Mouse (Mus musculus) liver, adult 2 months (tissue): ENCODE data around the gene Plekhh3. TPM values are rescaled to one million over a fixed set of nuclear protein-coding genes. Genes with fewer than 3 reads are reported as not detected.

ENCODE experiments used
- DNase-seq: peaks from one replicate; pipeline ENCODE4 v3.0.0-alpha.2; 2011; ENCODE audit warnings: low read depth, low spot score; ENCODE audit errors: extremely low read depth
- H3K27ac ChIP-seq: fragments of 200-500 bp; replicated peaks from 2 replicates; pipeline ENCODE4 v1.5.1; 2012; ENCODE audit warnings: low read depth, mild to moderate bottlenecking, control low read depth, inconsistent platforms, low read length; ENCODE audit not compliant: insufficient read depth
- H3K27me3 ChIP-seq: fragments of 200-500 bp; 2 replicates; pipeline ENCODE4 v1.6.1; 2012; ENCODE audit warnings: mild to moderate bottlenecking, moderate library complexity, low read length, inconsistent platforms; ENCODE audit not compliant: control insufficient read depth, insufficient read depth
- H3K36me3 ChIP-seq: fragments of 200-500 bp; 2 replicates; pipeline ENCODE4 v1.6.1; 2012; ENCODE audit warnings: low read length, inconsistent platforms; ENCODE audit not compliant: control insufficient read depth, insufficient read depth
- H3K4me1 ChIP-seq: fragments of 200-500 bp; 2 replicates; pipeline ENCODE4 v1.6.1; 2011; ENCODE audit warnings: low read length; ENCODE audit not compliant: control insufficient read depth, insufficient read depth
- H3K4me3 ChIP-seq: fragments of 200-500 bp; 2 replicates; pipeline ENCODE4 v1.5.1; 2011; ENCODE audit warnings: low read depth, mild to moderate bottlenecking, control low read depth, low read length, moderate library complexity; ENCODE audit not compliant: insufficient read depth
- H3K79me2 ChIP-seq: fragments of 200-500 bp; 2 replicates; pipeline ENCODE4 v1.6.1; 2012; ENCODE audit warnings: inconsistent platforms, mild to moderate bottlenecking, low read length, moderate library complexity; ENCODE audit not compliant: control insufficient read depth, insufficient read depth
- H3K9ac ChIP-seq: fragments of 200-500 bp; 2 replicates; pipeline ENCODE4 v1.6.1; 2012; ENCODE audit warnings: low read depth, mild to moderate bottlenecking, control low read depth, inconsistent platforms, low read length
- CTCF ChIP-seq: fragments of 200-500 bp; IDR thresholded peaks from 2 replicates; pipeline ENCODE4 v1.5.1; 2011; ENCODE audit warnings: low read depth, low read length, control low read depth
- POLR2A ChIP-seq: fragments of 200-500 bp; IDR thresholded peaks from 2 replicates; pipeline ENCODE4 v1.6.1; 2011; ENCODE audit warnings: low read length, control low read depth; ENCODE audit not compliant: insufficient read depth; ENCODE audit errors: extremely low read depth
- whole genome bisulfite sequencing: fragments of 180-500 bp; shearing (Covaris S2); methylation state at CpG from one replicate; pipeline ENCODE4 v1.1.7; 2018; 5-methylcytosine and 5-hydroxymethylcytosine counted together
- polyA plus RNA-seq: library from polyadenylated mRNA; depleted of rRNA; stranded (reverse); fragments of >200 nt; gene quantifications from 2 replicates; pipeline ENCODE4 v1.2.3, GENCODE M21; 2012
- total RNA-seq: library from RNA; depleted of rRNA; stranded (reverse); fragments of >200 nt; gene quantifications from 2 replicates; pipeline ENCODE4 v1.2.3, GENCODE M21; 2014

Plekhh3 gene
- total and polyA plus RNA-seq, 2 experiments: 3.9 to 11.5 TPM

DNA sequence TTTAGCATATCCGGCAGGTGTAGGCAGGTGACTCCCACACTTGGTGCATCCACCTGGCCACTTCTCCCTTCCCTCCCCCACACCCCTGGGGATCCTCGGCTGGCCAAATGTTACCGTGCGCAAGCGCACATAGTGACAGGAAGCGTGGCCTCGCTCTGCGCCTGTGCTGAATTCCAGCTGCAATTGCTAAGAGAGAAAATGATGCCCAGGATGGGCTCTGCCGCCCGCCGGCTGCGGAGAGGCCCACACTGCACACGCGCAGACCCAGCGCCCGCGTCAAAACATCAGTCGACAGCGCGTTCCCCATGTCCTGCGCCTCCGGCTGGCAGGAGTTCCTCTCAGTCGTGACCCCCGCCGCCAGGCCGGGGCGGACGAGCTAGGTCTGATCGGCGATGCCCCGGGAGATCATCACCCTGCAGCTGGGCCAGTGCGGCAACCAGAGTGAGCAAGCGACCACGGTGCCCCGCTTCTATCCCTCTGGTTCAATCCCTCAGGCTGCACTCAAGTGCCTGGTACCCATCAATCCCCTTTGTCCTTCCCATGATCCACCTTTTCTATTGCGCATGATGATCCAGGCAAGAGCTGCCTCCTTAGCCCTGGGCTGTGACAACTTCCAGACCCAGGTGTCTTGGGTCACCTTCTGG is 15.3 kb downstream of the Plekhh3 start, which contains the start of gene Tubg2:
Gene Tubg2 (plus strand): TSS at position 180 of the 644 bp plus-strand sequence.
- Histone ChIP-seq H3K9ac (peak within 1 kb of the TSS; percentile 24), H3K79me2 (no peaks in the 10 kb centered on the region), H3K27me3 (no peaks in the 10 kb centered on the region), H3K27ac (no peak within 1 kb of the TSS), H3K4me1 (no peaks in the 10 kb centered on the region), H3K4me3 (peak within 1 kb of the TSS; percentile 48; the same call in 1 of the 2 replicates), H3K36me3 (no peaks in the 10 kb centered on the region)
- no peak for DNase-seq
- TF ChIP-seq CTCF (no peak), POLR2A (no peak)
- WGBS: 8% methylated on average over 36 of the region's 36 CpGs

DNA sequence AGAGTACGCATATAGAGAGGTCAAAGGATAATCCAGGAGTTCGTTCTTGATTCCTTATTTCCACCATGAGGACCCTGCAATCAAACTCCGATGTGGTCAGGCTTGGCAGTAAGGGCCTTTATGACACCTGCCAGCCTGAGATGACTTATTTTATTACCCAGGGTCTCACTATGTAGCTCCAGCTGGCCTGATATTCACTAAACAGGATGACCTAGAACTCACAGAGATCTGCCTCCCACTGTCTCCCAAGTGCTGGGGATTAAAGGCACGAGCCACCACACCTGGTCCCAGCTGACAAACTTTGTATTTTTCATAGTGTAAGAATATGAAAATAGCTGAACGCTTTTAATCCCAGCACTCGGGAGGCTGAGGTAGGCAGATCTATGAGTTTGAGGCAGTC is 16.0 kb downstream of the Plekhh3 start:
- TF ChIP-seq CTCF (no peak), POLR2A (no peak)
- Histone ChIP-seq H3K27ac (no peak overlapping the region), H3K4me1 (no peaks in the 10 kb centered on the region), H3K79me2 (no peaks in the 10 kb centered on the region), H3K36me3 (no peaks in the 10 kb centered on the region), H3K27me3 (no peaks in the 10 kb centered on the region), H3K4me3 (no peak overlapping the region), H3K9ac (no peak overlapping the region)
- WGBS: 84% methylated on average over 6 of the region's 6 CpGs
- no peak for DNase-seq

DNA sequence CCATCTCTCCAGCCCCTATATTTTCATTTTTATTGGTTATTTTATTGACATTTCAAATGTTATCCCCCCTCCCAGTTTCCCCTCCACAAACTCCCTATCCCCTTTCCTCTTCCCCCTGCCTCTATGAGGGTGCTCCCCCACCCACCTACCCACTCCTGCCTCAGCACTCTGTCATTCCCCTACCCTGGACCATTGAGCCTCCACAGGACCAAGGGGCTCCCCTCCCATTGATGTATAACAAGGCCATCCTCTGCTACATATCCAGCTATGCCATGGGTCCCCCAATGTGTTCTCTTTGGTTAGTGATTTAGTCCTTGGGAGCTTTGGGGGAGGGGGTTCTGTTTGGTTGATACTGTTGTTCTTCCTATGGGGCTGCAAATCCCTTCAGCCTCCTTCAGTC is 16.5 kb downstream of the Plekhh3 start:
- no peaks in the 10 kb centered on the region for H3K4me1 ChIP-seq

DNA sequence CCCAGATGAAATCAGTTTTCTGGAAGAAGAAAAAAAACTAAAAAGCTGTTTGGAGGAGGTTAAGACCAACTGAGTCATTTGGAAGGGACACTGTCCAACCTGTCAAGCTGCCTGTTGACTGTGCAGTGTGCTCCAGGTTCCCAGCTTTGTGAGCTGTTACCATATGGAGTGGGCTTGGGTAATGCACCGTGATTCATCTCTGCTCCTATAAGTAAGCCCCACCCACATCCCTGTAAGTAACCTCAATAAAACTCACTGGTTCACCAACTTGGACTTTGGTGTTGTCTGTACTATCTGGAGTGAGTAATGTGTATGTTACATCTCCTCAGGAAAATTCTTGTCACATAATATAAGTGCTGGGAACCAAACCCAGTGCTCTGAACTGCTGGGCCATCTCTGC is 18.3 kb downstream of the Plekhh3 start:
- Histone ChIP-seq H3K27me3 (no peaks in the 10 kb centered on the region), H3K36me3 (no peaks in the 10 kb centered on the region), H3K79me2 (no peaks in the 10 kb centered on the region), H3K4me1 (no peaks in the 10 kb centered on the region), H3K9ac (no peak overlapping the region), H3K27ac (no peak overlapping the region), H3K4me3 (no peak overlapping the region)
- 94% methylated on average over 1 of the region's 1 CpGs for WGBS
- TF ChIP-seq POLR2A (no peak), CTCF (no peak)
- DNase-seq: no peak

More for the DNA sequence above, 16.5 kb downstream of the Plekhh3 start:
- Histone ChIP-seq H3K27me3 (no peaks in the 10 kb centered on the region), H3K79me2 (no peaks in the 10 kb centered on the region), H3K9ac (no peak overlapping the region), H3K4me3 (no peak overlapping the region), H3K36me3 (no peaks in the 10 kb centered on the region), H3K27ac (no peak overlapping the region)
- no peak for DNase-seq
- TF ChIP-seq POLR2A (no peak), CTCF (no peak)

DNA sequence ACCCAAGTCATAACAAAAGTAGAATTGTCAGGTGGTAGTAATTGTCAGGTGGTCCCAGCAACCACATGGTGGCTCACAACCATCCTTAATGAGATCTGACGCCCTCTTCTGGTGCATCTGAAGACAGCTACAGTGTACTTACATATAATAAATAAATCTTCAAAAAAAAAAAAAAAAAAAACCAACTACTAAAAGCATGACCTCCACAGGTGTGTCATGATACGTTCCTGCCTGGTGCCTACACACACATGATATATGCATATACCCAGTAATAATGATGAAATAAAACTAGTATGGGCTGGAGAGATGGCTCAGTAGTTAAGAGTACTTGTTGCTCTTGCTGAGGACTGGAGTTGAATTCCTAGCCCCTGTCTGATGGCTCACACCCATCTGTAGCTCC is 20.1 kb downstream of the Plekhh3 start:
- Histone ChIP-seq H3K9ac (no peak overlapping the region), H3K4me3 (no peak overlapping the region), H3K27ac (no peak overlapping the region), H3K36me3 (no peaks in the 10 kb centered on the region), H3K27me3 (no peaks in the 10 kb centered on the region), H3K79me2 (no peaks in the 10 kb centered on the region), H3K4me1 (no peaks in the 10 kb centered on the region)
- TF ChIP-seq CTCF: no peak
- TF ChIP-seq POLR2A: no peak
- 76% methylated on average over 2 of the region's 2 CpGs for WGBS
- DNase-seq: no peak

DNA sequence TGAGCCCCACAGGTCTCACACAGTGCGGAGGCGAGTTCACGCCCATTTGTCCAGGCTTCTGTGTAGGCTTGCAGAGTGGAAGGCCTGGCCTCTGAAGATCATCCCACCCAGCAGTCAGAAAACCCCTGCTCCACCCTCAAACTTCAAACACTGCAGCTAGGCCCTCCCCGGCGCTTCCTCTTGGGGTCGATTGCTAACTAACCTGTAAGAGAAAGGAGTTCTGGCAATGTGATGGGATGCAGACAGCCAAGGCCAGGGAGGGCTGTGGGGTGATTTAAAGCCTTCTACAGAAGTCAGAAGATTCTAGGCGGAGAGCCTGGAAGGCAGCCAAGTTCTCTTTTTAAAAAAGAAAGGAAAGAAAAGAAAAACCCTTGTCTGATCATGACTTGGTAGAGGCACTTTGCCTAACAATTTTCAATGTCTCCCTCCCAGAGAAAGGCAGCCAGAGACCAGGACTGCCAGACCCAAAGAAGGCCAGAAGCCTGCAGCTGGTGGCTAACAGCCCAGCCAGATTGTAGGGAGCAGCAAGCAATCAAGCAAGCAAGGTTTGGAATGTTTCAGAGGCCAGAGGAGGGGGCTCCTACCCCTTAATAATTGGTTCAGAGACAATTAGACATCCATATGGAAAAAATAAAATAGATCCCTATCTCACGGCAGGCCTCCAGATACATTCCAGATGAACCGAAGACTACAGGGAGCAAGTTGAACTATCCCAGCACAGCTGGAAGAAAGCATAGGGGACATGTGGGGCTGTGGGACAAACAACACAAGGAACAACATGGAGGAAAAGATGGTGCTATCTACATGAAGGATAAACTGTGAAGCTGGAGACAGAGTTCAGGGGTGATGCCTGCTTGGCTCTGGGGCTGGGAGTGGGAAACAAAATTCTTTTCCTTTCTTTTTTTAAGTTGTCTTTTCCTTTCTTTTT is 21.7 kb downstream of the Plekhh3 start:
- 81% methylated on average over 9 of the region's 9 CpGs for WGBS

More for the DNA sequence above, 21.7 kb downstream of the Plekhh3 start:
- no peak for DNase-seq
- no peak for TF ChIP-seq POLR2A
- Histone ChIP-seq H3K79me2 (no peaks in the 10 kb centered on the region), H3K27me3 (no peaks in the 10 kb centered on the region), H3K27ac (no peak overlapping the region), H3K36me3 (no peaks in the 10 kb centered on the region), H3K9ac (no peak overlapping the region), H3K4me1 (no peaks in the 10 kb centered on the region), H3K4me3 (no peak overlapping the region)
